Mouse (Mus musculus) heart, adult 2 months (tissue): ENCODE measurements around the gene Ddt. TPM values are rescaled to one million over a fixed set of nuclear protein-coding genes. Genes with fewer than 3 reads are reported as not detected.
A peak's percentile ranks its signal among the peaks of the same experiment; 100 is the strongest.

ENCODE experiments used
- DNase-seq, 2 experiments: peaks; one replicate each; pipeline ENCODE4 v3.0.0; 2021
- H3K27ac ChIP-seq: fragments of 200-600 bp; 2 replicates; pipeline ENCODE4 v1.8.1; 2022
- H3K27me3 ChIP-seq: fragments of 200-500 bp; 2 replicates; pipeline ENCODE4 v1.6.1; 2012; ENCODE audit warnings: mild to moderate bottlenecking, low read length, inconsistent platforms, mixed read lengths; ENCODE audit not compliant: control insufficient read depth, insufficient read depth
- H3K36me3 ChIP-seq: fragments of 200-500 bp; 2 replicates; pipeline ENCODE4 v1.6.1; 2012; ENCODE audit warnings: low read length, inconsistent platforms; ENCODE audit not compliant: control insufficient read depth, insufficient read depth
- H3K4me1 ChIP-seq: fragments of 200-500 bp; 2 replicates; pipeline ENCODE4 v1.6.1; 2011; ENCODE audit warnings: low read length; ENCODE audit not compliant: control insufficient read depth, insufficient read depth
- H3K4me3 ChIP-seq: fragments of 200-600 bp; 2 replicates; pipeline ENCODE4 v1.8.1; 2022
- H3K79me2 ChIP-seq: fragments of 200-500 bp; replicated peaks from 2 replicates; pipeline ENCODE4 v1.6.1; 2012; ENCODE audit warnings: mild to moderate bottlenecking, inconsistent platforms, low read length, moderate library complexity, mixed read lengths; ENCODE audit not compliant: control insufficient read depth, insufficient read depth
- H3K9ac ChIP-seq: fragments of 200-500 bp; 2 replicates; pipeline ENCODE4 v1.6.1; 2012; ENCODE audit warnings: low read depth, mild to moderate bottlenecking, control low read depth, inconsistent platforms, low read length, mixed read lengths
- CTCF ChIP-seq: fragments of 200-600 bp; IDR thresholded peaks from 2 replicates; pipeline ENCODE4 v1.8.1; 2022; ENCODE audit warnings: antibody characterized with exemption, mild to moderate bottlenecking, moderate library complexity
- EP300 ChIP-seq: fragments of 200-500 bp; IDR thresholded peaks from 2 replicates; pipeline ENCODE4 v1.6.1; 2011; ENCODE audit warnings: low read depth, low read length, control low read depth; ENCODE audit not compliant: insufficient read depth
- POLR2A ChIP-seq: fragments of 200-500 bp; IDR thresholded peaks from 2 replicates; pipeline ENCODE4 v1.6.1; 2011; ENCODE audit warnings: mild to moderate bottlenecking, low read depth, low read length, control low read depth; ENCODE audit not compliant: insufficient read depth
- WGBS: fragments of 180-500 bp; shearing (Covaris S2); methylation state at CpG from one replicate; pipeline ENCODE4 v1.1.7; 2018; 5-methylcytosine and 5-hydroxymethylcytosine counted together
- intact Hi-C: fragments of 180-260 bp; cut with DNase I; formaldehyde crosslinking; loops from one replicate; pipeline ENCODE4 v1.15.1; 2025
- polyA plus RNA-seq: library from polyadenylated mRNA; depleted of rRNA; stranded (reverse); fragments of >200 nt; gene quantifications from 2 replicates; pipeline ENCODE4 v1.2.3, GENCODE M21; 2012
- total RNA-seq, 2 experiments: library from RNA; stranded (reverse); gene quantifications; 2 replicates each; pipeline ENCODE4 v1.2.3; 2021

Ddt gene
- total and polyA plus RNA-seq, 3 experiments: 89.2 to 116 (median 110) TPM

DNA sequence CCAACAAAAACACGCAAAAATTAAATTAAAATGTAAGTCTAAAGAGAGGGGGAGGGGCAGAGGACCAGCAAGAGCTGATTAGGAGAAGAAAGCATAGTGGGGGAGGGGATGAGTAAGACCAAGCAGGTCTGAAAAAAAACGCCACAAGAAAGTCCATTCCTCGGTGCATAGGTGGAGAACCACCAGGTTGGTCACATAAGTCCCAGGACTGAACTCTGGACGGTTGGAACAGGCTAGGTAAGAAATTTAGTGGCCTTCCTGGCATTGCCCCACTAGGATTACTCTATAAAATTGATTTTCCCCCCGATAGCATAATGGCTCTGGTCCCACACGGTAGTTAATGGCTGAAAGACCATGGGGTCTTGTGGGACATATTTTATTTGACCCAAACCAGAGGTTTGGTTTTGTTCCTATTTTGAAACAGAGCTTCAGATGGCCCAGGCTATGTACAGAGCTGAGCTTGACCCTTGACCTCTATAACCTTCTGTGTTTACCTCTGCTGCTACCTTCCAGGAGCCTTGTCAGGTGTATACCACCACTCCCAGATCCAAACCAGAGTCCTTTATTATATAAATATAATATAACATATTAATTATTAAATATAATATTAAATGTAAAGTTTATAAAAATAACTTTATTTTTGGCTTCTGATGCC lies 16.0 kb upstream of the Ddt start:
- Histone ChIP-seq H3K27ac (no peak overlapping the region), H3K27me3 (no peaks in the 10 kb centered on the region), H3K36me3 (no peaks in the 10 kb centered on the region), H3K4me3 (no peak overlapping the region), H3K79me2 (no peaks in the 10 kb centered on the region), H3K9ac (no peak overlapping the region), H3K4me1 (no peaks in the 10 kb centered on the region)
- TF ChIP-seq CTCF (no peak), POLR2A (no peak), EP300 (no peak)
- DNase-seq: no peak
- 82% methylated on average over 6 of the region's 6 CpGs for WGBS
- intact Hi-C loops: no loop called here

DNA sequence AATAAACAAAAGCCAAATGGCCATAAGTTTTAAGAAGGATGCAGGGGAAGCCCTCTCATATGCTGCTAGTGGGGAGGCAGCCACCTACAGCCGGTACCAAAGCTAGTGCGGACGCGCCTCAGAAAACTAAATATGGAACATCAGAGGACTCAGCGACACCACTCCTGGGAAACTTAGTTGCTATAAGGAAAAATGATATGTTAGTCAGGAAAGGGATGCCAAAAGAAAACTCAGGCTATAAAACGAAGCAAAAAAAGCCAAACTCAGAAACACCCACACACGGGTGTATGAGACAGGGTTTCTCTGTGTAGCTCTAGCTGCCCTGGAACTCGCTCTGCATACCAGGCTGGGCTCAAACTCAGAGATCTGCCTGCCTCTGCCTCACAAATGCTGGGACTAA lies 15.1 kb upstream of the Ddt start:
- Histone ChIP-seq H3K79me2 (no peaks in the 10 kb centered on the region), H3K9ac (no peak overlapping the region), H3K27ac (no peak overlapping the region), H3K4me3 (no peak overlapping the region), H3K27me3 (no peaks in the 10 kb centered on the region), H3K36me3 (no peaks in the 10 kb centered on the region), H3K4me1 (no peaks in the 10 kb centered on the region)
- WGBS: 91% methylated on average over 8 of the region's 8 CpGs
- DNase-seq: no peak
- no peak for TF ChIP-seq CTCF
- TF ChIP-seq EP300: no peak
- TF ChIP-seq POLR2A: no peak
- intact Hi-C loops: no loop called here

DNA sequence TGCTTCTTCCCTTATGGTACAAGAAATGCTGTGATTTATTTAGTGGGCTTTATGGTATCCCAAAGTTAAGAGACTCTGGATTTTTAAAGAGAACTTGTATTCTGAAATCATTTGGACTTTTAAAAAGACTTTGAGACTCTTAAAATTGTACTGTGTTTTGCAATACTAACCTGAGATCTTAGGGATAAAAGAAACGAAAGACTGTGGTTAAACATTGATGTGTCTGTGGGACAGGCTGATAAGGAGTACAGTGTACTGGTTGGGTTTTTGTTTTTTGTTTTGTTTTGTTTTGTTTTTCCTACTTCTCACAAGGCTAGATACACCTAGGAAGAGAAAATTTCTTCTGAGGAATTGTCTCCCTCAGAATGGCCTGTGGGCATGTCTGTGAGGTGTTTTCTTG lies 12.2 kb upstream of the Ddt start:
- WGBS: 72% methylated on average over 1 of the region's 1 CpGs
- H3K27me3 ChIP-seq: no peaks in the 10 kb centered on the region
- TF ChIP-seq POLR2A (no peak), CTCF (no peak), EP300 (no peak)

DNA sequence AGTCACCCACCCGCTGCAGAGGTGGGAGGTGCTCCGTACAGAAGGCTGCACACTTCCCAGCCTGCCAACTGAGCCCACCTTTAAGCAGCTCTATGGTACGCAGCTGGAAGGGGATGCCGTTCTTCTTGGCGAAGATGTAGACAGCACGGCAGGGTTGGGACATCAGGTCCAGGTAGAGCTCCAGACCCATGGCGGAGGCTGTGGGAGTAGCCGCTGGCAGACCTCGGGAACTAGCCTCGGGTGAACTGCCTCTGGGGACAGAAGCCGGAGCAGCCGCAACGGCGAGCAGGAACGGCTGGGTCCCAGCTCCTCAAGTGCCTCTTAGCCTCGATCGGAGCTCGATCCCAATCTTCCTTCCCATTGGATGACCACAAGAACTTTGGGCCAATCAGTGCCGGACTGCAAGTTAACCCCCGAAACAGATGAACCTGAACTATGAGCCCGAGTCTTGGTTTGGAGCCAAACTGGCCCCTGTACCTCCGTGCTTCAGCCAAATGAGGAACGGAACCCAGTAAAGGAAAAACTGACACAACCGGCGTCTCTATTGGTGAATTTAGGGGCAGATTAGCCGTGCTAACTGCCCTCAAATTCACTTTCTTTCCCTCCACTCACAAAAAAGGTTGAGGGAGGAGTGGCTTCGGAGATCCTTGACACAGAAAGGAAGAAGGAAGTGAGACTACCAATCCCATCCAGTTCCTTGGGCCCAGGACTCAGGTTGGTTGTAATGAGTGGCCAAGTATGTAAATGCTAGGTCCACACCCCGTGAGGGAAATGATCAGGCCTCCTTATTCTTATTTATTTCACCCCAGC lies 7.8 kb upstream of the Ddt start, which contains the start of the genes Gm20441 and Gstt3:
Gene Gm20441 (minus strand): TSS at position 186 of the 810 bp plus-strand sequence.
Gene Gstt3 (minus strand): TSS at position 646 of the 810 bp plus-strand sequence.
- Histone ChIP-seq H3K79me2 (no peaks in the 10 kb centered on the region), H3K27me3 (no peaks in the 10 kb centered on the region), H3K4me3 (peak within 1 kb of the TSS; percentile 66), H3K36me3 (no peaks in the 10 kb centered on the region), H3K27ac (peak within 1 kb of the TSS; percentile 81), H3K9ac (peak within 1 kb of the TSS; percentile 86), H3K4me1 (peaks cover 2% of the 10 kb centered on the region; the same call in 1 of the 2 replicates)
- DNase-seq: peak; percentile 78 to 82
- intact Hi-C loops: loop anchor here (5.0 kb wide), 1 partner anchor 51 kb away; no protein-coding TSS in a partner anchor
- WGBS: 3% methylated on average over 28 of the region's 28 CpGs
- 0 out of 2 replicates have a peak, but pooled peaks have one; percentile 27 for TF ChIP-seq EP300
- TF ChIP-seq POLR2A: peak; percentile 74
- TF ChIP-seq CTCF: no peak

More for the DNA sequence above, 12.2 kb upstream of the Ddt start:
- no peak for DNase-seq
- Histone ChIP-seq H3K79me2 (no peaks in the 10 kb centered on the region), H3K4me1 (no peaks in the 10 kb centered on the region), H3K9ac (no peak overlapping the region), H3K4me3 (no peak overlapping the region), H3K27ac (no peak overlapping the region), H3K36me3 (no peaks in the 10 kb centered on the region)
- intact Hi-C loops: no loop called here

- Histone ChIP-seq H3K4me1 (peaks cover 2% of the 10 kb centered on the region; the same call in 1 of the 2 replicates), H3K4me3 (no peak overlapping the region), H3K9ac (no peak overlapping the region), H3K27ac (no peak overlapping the region), H3K27me3 (no peaks in the 10 kb centered on the region), H3K79me2 (no peaks in the 10 kb centered on the region), H3K36me3 (no peaks in the 10 kb centered on the region)
- DNase-seq: no peak
- TF ChIP-seq CTCF (no peak), EP300 (no peak), POLR2A (no peak)
- 42% methylated on average over 15 of the region's 15 CpGs for WGBS
- intact Hi-C loops: loop anchor here (5.0 kb wide), 1 partner anchor 53 kb away; no protein-coding TSS in a partner anchor
These were observed 6.3 kb upstream of the Ddt start for GRCm38 (mm10) chr10:75779206-75780174.
